Mouse (Mus musculus) MEL (cell line): ENCODE measurements around the gene Fbln1. TPM values are rescaled to one million over a fixed set of nuclear protein-coding genes. Genes with fewer than 3 reads are reported as not detected.

ENCODE experiments used
- DNase-seq: peaks from one replicate; pipeline ENCODE4 v3.0.0; 2011; ENCODE audit warnings: low read depth, low spot score
- H3K27ac ChIP-seq: 2 replicates; pipeline ENCODE4 v1.5.1; 2012; ENCODE audit warnings: low read depth, mild to moderate bottlenecking, control low read depth, low read length, moderate library complexity; ENCODE audit not compliant: control insufficient read depth
- H3K27me3 ChIP-seq, 2 experiments: fragments of 150-350 bp in 1 of 2; sonication (generic) in 1 of 2; 2 replicates each; pipeline ENCODE4 v1.6.1; 2012; ENCODE audit warnings: low read length in 2 of 2, mild to moderate bottlenecking in 2 of 2, improper control_type of control experiment in 1 of 2, moderate library complexity in 1 of 2; ENCODE audit not compliant: insufficient read depth in 2 of 2, control insufficient read depth in 1 of 2
- H3K36me3 ChIP-seq, 2 experiments: 2 replicates each; pipeline ENCODE4 v1.6.1; 2012 to 2014; ENCODE audit warnings: low read length in 2 of 2, improper control_type of control experiment in 1 of 2, inconsistent platforms in 1 of 2, mild to moderate bottlenecking in 1 of 2; ENCODE audit not compliant: insufficient read depth in 2 of 2, control insufficient read depth in 1 of 2
- H3K4me1 ChIP-seq, 2 experiments: fragments of 150-350 bp in 1 of 2; sonication (generic) in 1 of 2; 2 replicates each; pipeline ENCODE4 v1.6.1; 2012; ENCODE audit warnings: low read length in 2 of 2, improper control_type of control experiment in 1 of 2, mild to moderate bottlenecking in 1 of 2; ENCODE audit not compliant: insufficient read depth in 2 of 2, control insufficient read depth in 1 of 2
- H3K4me3 ChIP-seq, 2 experiments: fragments of 150-350 bp in 1 of 2; sonication (generic) in 1 of 2; 2 replicates each; pipeline ENCODE4 v1.5.1; 2012; ENCODE audit warnings: low read depth in 2 of 2, low read length in 2 of 2, mild to moderate bottlenecking in 2 of 2, moderate library complexity in 2 of 2, control low read depth in 1 of 2, improper control_type of control experiment in 1 of 2; ENCODE audit not compliant: control insufficient read depth in 1 of 2, insufficient read depth in 1 of 2
- H3K79me2 ChIP-seq: 2 replicates; pipeline ENCODE4 v1.6.1; 2012; ENCODE audit warnings: mild to moderate bottlenecking, low read length, moderate library complexity; ENCODE audit not compliant: control insufficient read depth, poor library complexity, insufficient read depth
- H3K9ac ChIP-seq: 2 replicates; pipeline ENCODE4 v1.6.1; 2012; ENCODE audit warnings: low read depth, mild to moderate bottlenecking, control low read depth, low read length, moderate library complexity; ENCODE audit not compliant: control insufficient read depth, poor library complexity, severe bottlenecking
- H3K9me3 ChIP-seq: fragments of 150-350 bp; sonication (generic); replicated peaks from 2 replicates; pipeline ENCODE4 v1.6.1; 2012; ENCODE audit warnings: mild to moderate bottlenecking, low read length, improper control_type of control experiment, moderate library complexity; ENCODE audit not compliant: insufficient read depth
- CHD2 ChIP-seq: IDR thresholded peaks from 2 replicates; pipeline ENCODE4 v1.6.1; 2011; ENCODE audit warnings: low read length, improper control_type of control experiment
- E2F4 ChIP-seq: IDR thresholded peaks from 2 replicates; pipeline ENCODE4 v1.6.1; 2011; ENCODE audit warnings: low read depth, low read length, improper control_type of control experiment, borderline replicate concordance
- GABPA ChIP-seq: IDR thresholded peaks from 2 replicates; pipeline ENCODE4 v1.6.1; 2012; ENCODE audit warnings: low read depth, mild to moderate bottlenecking, inconsistent platforms, low read length, improper control_type of control experiment, moderate library complexity
- HCFC1 ChIP-seq: IDR thresholded peaks from 2 replicates; pipeline ENCODE4 v1.6.1; 2012; ENCODE audit warnings: low read depth, mild to moderate bottlenecking, inconsistent platforms, low read length, improper control_type of control experiment, moderate library complexity
- MAZ ChIP-seq: IDR thresholded peaks from 2 replicates; pipeline ENCODE4 v1.6.1; 2012; ENCODE audit warnings: low read depth, mild to moderate bottlenecking, inconsistent platforms, low read length, improper control_type of control experiment
- MEF2A ChIP-seq: IDR thresholded peaks from 2 replicates; pipeline ENCODE4 v1.6.1; 2014; ENCODE audit warnings: low read depth, mild to moderate bottlenecking, inconsistent platforms, low read length, improper control_type of control experiment; ENCODE audit not compliant: poor library complexity, insufficient replicate concordance, severe bottlenecking; ENCODE audit errors: extremely low read depth
- MXI1 ChIP-seq: IDR thresholded peaks from 2 replicates; pipeline ENCODE4 v1.6.1; 2011; ENCODE audit warnings: mild to moderate bottlenecking, low read depth, low read length, improper control_type of control experiment
- MYB ChIP-seq: IDR thresholded peaks from 2 replicates; pipeline ENCODE4 v1.6.1; 2011; ENCODE audit warnings: mild to moderate bottlenecking, low read depth, low read length, improper control_type of control experiment
- POLR2AphosphoS2 ChIP-seq: IDR thresholded peaks from 2 replicates; pipeline ENCODE4 v1.6.1; 2011; ENCODE audit warnings: low read length, improper control_type of control experiment
- POLR2AphosphoS5 ChIP-seq: IDR thresholded peaks from 2 replicates; pipeline ENCODE4 v1.6.1; 2012; ENCODE audit warnings: low read depth, borderline replicate concordance, mild to moderate bottlenecking, inconsistent platforms, low read length, moderate library complexity, mixed read lengths
- SMC3 ChIP-seq: IDR thresholded peaks from 2 replicates; pipeline ENCODE4 v1.6.1; 2011; ENCODE audit warnings: low read depth, low read length, improper control_type of control experiment
- TAL1 ChIP-seq: IDR thresholded peaks from 2 replicates; pipeline ENCODE4 v1.6.1; 2012; ENCODE audit warnings: mild to moderate bottlenecking, inconsistent platforms, low read length, moderate library complexity, mixed read lengths
- UBTF ChIP-seq: IDR thresholded peaks from 2 replicates; pipeline ENCODE4 v1.6.1; 2012; ENCODE audit warnings: low read depth, mild to moderate bottlenecking, inconsistent platforms, low read length, improper control_type of control experiment, moderate library complexity, borderline replicate concordance; ENCODE audit not compliant: insufficient read depth
- USF2 ChIP-seq, 2 experiments: IDR thresholded peaks; 2 replicates each; pipeline ENCODE4 v1.6.1; 2011 to 2012; ENCODE audit warnings: improper control_type of control experiment in 2 of 2, low read length in 2 of 2, borderline replicate concordance in 1 of 2, inconsistent platforms in 1 of 2, low read depth in 1 of 2, mild to moderate bottlenecking in 1 of 2; ENCODE audit not compliant: insufficient read depth in 1 of 2
- polyA plus RNA-seq, 2 experiments: library from polyadenylated mRNA; stranded (reverse) in 1 of 2; unstranded in 1 of 2; fragments of >175 nt in 1 of 2; fragments of >200 nt in 1 of 2; gene quantifications; 2 replicates each; pipeline versions ENCODE4 v1.2.1 to v1.2.4; 2012; ENCODE audit warnings: low replicate concordance in 2 of 2, low read depth in 1 of 2; ENCODE audit not compliant: insufficient read length in 2 of 2, insufficient read depth in 1 of 2, missing spikeins in 1 of 2
- total RNA-seq: library from RNA; depleted of rRNA; stranded (reverse); fragments of 300-350 nt; gene quantifications from 2 replicates; pipeline ENCODE4 v1.2.3, GENCODE M21; 2012

The Fbln1 gene
- total and polyA plus RNA-seq, 3 experiments: not detected

DNA sequence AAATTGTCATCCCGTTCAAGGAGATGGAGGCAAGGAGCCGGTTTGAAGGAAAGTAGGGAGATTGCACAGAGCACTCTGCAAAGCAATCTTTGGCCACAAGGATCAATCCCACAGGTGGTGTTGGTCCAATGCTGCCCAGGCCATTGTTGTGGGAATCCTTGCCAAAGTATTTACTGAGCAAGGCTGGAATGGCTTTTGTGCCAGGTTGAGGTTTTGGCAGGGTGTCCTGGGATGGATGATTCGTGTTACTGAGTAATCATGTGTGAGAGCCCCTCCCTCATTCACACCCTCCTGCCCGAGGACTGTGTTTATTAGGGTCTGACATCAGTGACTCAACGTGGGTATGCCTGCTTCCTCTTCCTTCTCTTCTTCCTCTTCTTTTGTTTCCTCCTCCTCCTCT lies 3.0 kb upstream of the Fbln1 start:
- no peaks in the 10 kb centered on the region for H3K4me1 ChIP-seq
- H3K4me3 ChIP-seq: no peak overlapping the region
- TF ChIP-seq TAL1 (no peak), MXI1 (no peak), POLR2AphosphoS2 (no peak), MYB (no peak), HCFC1 (no peak), USF2 (IDR thresholded peaks at IDR 0.05; ENCODE audit: borderline replicate concordance in 1 of 2, insufficient read depth in 1 of 2, low read depth in 1 of 2, low read length in 2 of 2) (no peak), MEF2A (no peak)
- no peak overlapping the region for H3K27ac ChIP-seq
- H3K9me3 ChIP-seq: no peaks in the 10 kb centered on the region
- no peaks in the 10 kb centered on the region for H3K79me2 ChIP-seq
- no peaks in the 10 kb centered on the region for H3K27me3 ChIP-seq
- H3K36me3 ChIP-seq: no peaks in the 10 kb centered on the region
- no peak for DNase-seq
- H3K9ac ChIP-seq: no peak overlapping the region

DNA sequence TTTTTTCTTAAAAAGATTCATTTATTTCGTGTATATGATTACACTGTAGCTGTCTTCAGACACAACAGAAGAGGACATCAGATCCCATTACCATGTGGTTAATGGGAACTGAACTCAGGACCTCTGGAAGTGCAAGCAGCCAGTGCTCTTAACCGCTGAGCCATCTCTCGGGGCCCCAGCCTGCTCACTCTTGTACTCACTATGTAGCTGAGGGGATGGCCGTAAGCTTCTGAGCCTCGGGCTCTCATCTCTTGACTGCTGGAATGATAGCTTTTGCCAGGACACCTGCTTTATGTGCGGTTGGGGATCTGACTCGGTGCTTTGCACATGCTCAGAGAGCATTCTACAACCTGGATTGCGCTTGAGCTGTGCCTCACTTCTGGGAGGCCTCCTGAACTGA lies 1.4 kb upstream of the Fbln1 start:
- TF ChIP-seq MAZ: no peak
- TF ChIP-seq USF2 (IDR thresholded peaks at IDR 0.05; ENCODE audit: borderline replicate concordance in 1 of 2, insufficient read depth in 1 of 2, low read depth in 1 of 2, low read length in 2 of 2): no peak
- TF ChIP-seq SMC3: no peak
- no peak for TF ChIP-seq POLR2AphosphoS5
- no peak for TF ChIP-seq UBTF
- H3K4me1 ChIP-seq: no peaks in the 10 kb centered on the region
- no peaks in the 10 kb centered on the region for H3K27me3 ChIP-seq
- H3K4me3 ChIP-seq: no peak overlapping the region
- H3K79me2 ChIP-seq: no peaks in the 10 kb centered on the region
- no peaks in the 10 kb centered on the region for H3K9me3 ChIP-seq
- no peaks in the 10 kb centered on the region for H3K36me3 ChIP-seq
- no peak for DNase-seq
- H3K27ac ChIP-seq: no peak overlapping the region
- H3K9ac ChIP-seq: no peak overlapping the region

DNA sequence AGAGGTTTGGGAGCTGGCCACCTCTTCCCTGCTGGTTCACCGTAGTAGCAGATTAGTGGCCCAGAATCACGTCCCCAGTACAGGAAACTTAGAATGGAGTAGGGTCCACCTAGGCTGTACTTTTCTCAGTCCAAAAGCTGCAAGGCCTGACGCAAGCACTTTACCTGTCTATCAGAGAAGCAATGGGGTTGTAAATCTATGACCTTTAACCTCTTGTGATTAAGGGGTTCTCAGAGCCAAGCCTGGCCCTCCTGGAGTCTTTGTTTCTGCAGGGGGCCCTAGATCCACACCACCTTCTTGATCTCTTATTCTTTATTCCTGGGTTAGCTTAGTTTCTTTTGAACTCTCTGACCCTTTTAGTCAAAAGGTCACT lies 940 bp downstream of the Fbln1 start:
- Histone ChIP-seq H3K9ac (no peak overlapping the region), H3K4me3 (no peak overlapping the region), H3K4me1 (no peaks in the 10 kb centered on the region), H3K27me3 (no peaks in the 10 kb centered on the region), H3K27ac (no peak overlapping the region), H3K36me3 (no peaks in the 10 kb centered on the region), H3K9me3 (no peaks in the 10 kb centered on the region), H3K79me2 (no peaks in the 10 kb centered on the region)
- no peak for DNase-seq
- TF ChIP-seq MEF2A: no peak
- no peak for TF ChIP-seq E2F4
- TF ChIP-seq CHD2: no peak
- no peak for TF ChIP-seq GABPA
